Mouse (Mus musculus) myocyte (in vitro differentiated cells): ENCODE measurements at regions not wholly inside any gene's neighbourhood (a gene's known extent, or its start where the extent isn't known, plus 50 kb on each side); places are given as distances from the start of the nearest gene placed in this dataset.

Source experiments
- H3K27me3 ChIP-seq: one replicate; pipeline ENCODE4 v1.6.1; 2011; ENCODE audit not compliant: control insufficient read depth, insufficient read depth, insufficient read length
- H3K36me3 ChIP-seq: one replicate; pipeline ENCODE4 v1.6.1; 2011; ENCODE audit not compliant: control insufficient read depth, insufficient read depth
- H3K4me2 ChIP-seq: one replicate; pipeline ENCODE4 v1.6.1; 2011; ENCODE audit warnings: low read depth, control low read depth
- H3K4me3 ChIP-seq: one replicate; pipeline ENCODE4 v1.5.1; 2011; ENCODE audit warnings: mild to moderate bottlenecking, control low read depth, moderate library complexity
- H3K79me2 ChIP-seq: one replicate; pipeline ENCODE4 v1.6.1; 2011; ENCODE audit not compliant: control insufficient read depth, insufficient read depth
- H3ac ChIP-seq: one replicate; pipeline ENCODE4 v1.6.1; 2011; ENCODE audit not compliant: control insufficient read depth, insufficient read length
- CEBPB ChIP-seq: IDR thresholded peaks from 2 replicates; pipeline ENCODE4 v1.6.1; 2011; ENCODE audit warnings: mild to moderate bottlenecking, moderate library complexity; ENCODE audit not compliant: poor library complexity, insufficient read depth, severe bottlenecking
- E2F4 ChIP-seq: IDR thresholded peaks from one replicate; pipeline ENCODE4 v1.6.1; 2011; ENCODE audit warnings: mild to moderate bottlenecking, control low read depth, moderate library complexity; ENCODE audit not compliant: insufficient read depth
- MAX ChIP-seq: IDR thresholded peaks from one replicate; pipeline ENCODE4 v1.6.1; 2011; ENCODE audit warnings: low read depth, mild to moderate bottlenecking, control low read depth
- MYOD1 ChIP-seq, 3 experiments: IDR thresholded peaks; one replicate each; pipeline ENCODE4 v1.6.1; 2011; ENCODE audit warnings: control low read depth in 2 of 3, low read depth in 2 of 3, mild to moderate bottlenecking in 2 of 3, moderate library complexity in 1 of 3; ENCODE audit not compliant: insufficient read length in 2 of 3, control insufficient read depth in 1 of 3
- MYOG ChIP-seq, 3 experiments: IDR thresholded peaks; one replicate each; pipeline ENCODE4 v1.6.1; 2011; ENCODE audit warnings: control low read depth in 2 of 3, low read depth in 2 of 3, mild to moderate bottlenecking in 2 of 3; ENCODE audit not compliant: insufficient read length in 2 of 3, control insufficient read depth in 1 of 3, insufficient read depth in 1 of 3
- POLR2A ChIP-seq: IDR thresholded peaks from one replicate; pipeline ENCODE4 v1.6.1; 2011; ENCODE audit warnings: low read depth, mild to moderate bottlenecking, control low read depth, moderate library complexity; ENCODE audit not compliant: insufficient read length
- POLR2AphosphoS2 ChIP-seq: IDR thresholded peaks from one replicate; pipeline ENCODE4 v1.6.1; 2011; ENCODE audit warnings: low read depth, control low read depth; ENCODE audit not compliant: insufficient read length
- REST ChIP-seq: IDR thresholded peaks from one replicate; pipeline ENCODE4 v1.6.1; 2011; ENCODE audit warnings: mild to moderate bottlenecking, control low read depth, moderate library complexity; ENCODE audit not compliant: insufficient read depth, insufficient read length
- SRF ChIP-seq: IDR thresholded peaks from one replicate; pipeline ENCODE4 v1.6.1; 2011; ENCODE audit warnings: low read depth; ENCODE audit not compliant: control insufficient read depth, insufficient read length
- TCF12 ChIP-seq: IDR thresholded peaks from one replicate; pipeline ENCODE4 v1.6.1; 2011; ENCODE audit warnings: mild to moderate bottlenecking, control low read depth; ENCODE audit not compliant: poor library complexity, insufficient read depth, severe bottlenecking
- TCF3 ChIP-seq: IDR thresholded peaks from one replicate; pipeline ENCODE4 v1.6.1; 2011; ENCODE audit warnings: low read depth, control low read depth; ENCODE audit not compliant: insufficient read length
- USF1 ChIP-seq: IDR thresholded peaks from one replicate; pipeline ENCODE4 v1.6.1; 2011; ENCODE audit warnings: low read depth, mild to moderate bottlenecking, control low read depth, moderate library complexity

GRCm38 (mm10) chr16:78877941-78878340 lies 52.8 kb upstream of the Chodl start:
- no peak overlapping the region for H3K4me3 ChIP-seq
- H3K4me2 ChIP-seq = no peak overlapping the region
- no peaks in the 10 kb centered on the region for H3K27me3 ChIP-seq
- H3ac ChIP-seq = no peak overlapping the region
- no peaks in the 10 kb centered on the region for H3K79me2 ChIP-seq
- no peaks in the 10 kb centered on the region for H3K36me3 ChIP-seq
- TF ChIP-seq TCF3 (no peak), MAX (no peak), MYOG (IDR thresholded peaks at IDR 0.05; ENCODE audit: control insufficient read depth in 1 of 3, insufficient read depth in 1 of 3, insufficient read length in 2 of 3, low read depth in 2 of 3) (no peak), CEBPB (no peak), POLR2AphosphoS2 (no peak), MYOD1 (IDR thresholded peaks at IDR 0.05; ENCODE audit: control insufficient read depth in 1 of 3, insufficient read length in 2 of 3, low read depth in 2 of 3) (no peak), POLR2A (no peak), TCF12 (no peak), E2F4 (no peak), SRF (no peak), USF1 (no peak), REST (no peak)

GRCm38 (mm10) chr16:78859006-78859405 lies 71.7 kb upstream of the Chodl start:
- TF ChIP-seq TCF12 (no peak), TCF3 (no peak), SRF (no peak), USF1 (no peak), POLR2A (no peak), MYOD1 (IDR thresholded peaks at IDR 0.05; ENCODE audit: control insufficient read depth in 1 of 3, insufficient read length in 2 of 3, low read depth in 2 of 3) (no peak)
- Histone ChIP-seq H3K79me2 (no peaks in the 10 kb centered on the region), H3ac (no peak overlapping the region), H3K4me3 (no peak overlapping the region), H3K36me3 (no peaks in the 10 kb centered on the region), H3K27me3 (no peaks in the 10 kb centered on the region), H3K4me2 (no peak overlapping the region)

DNA sequence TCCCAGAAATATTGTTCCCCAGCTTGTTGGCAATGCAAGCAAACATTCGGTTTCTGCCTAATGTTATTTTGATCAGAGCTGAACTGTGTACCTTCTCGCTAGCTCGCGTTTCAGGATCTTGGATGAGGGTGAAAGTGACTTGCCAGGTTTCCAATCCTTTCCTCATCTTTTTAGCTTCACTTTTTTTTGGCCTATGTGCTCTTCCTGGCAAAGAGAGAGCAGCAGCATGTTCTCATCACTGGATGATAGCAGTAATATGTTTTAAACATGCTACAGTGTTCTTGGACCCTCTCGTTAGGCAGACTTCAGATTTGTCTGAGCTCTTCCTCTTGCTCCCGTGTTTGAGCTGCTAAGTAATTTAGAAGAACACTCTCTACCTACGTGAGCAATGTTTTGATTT lies 99.8 kb upstream of the Chodl start:
- H3K4me3 ChIP-seq = no peak overlapping the region
- no peaks in the 10 kb centered on the region for H3K27me3 ChIP-seq
- H3K79me2 ChIP-seq = no peaks in the 10 kb centered on the region
- H3K36me3 ChIP-seq = no peaks in the 10 kb centered on the region
- no peak overlapping the region for H3ac ChIP-seq
- TF ChIP-seq MYOG (IDR thresholded peaks at IDR 0.05; ENCODE audit: control insufficient read depth in 1 of 3, insufficient read depth in 1 of 3, insufficient read length in 2 of 3, low read depth in 2 of 3) = no peak
- TF ChIP-seq USF1 = no peak
- TF ChIP-seq E2F4 = no peak
- TF ChIP-seq POLR2A = no peak
- TF ChIP-seq TCF12 = no peak
- TF ChIP-seq MYOD1 (IDR thresholded peaks at IDR 0.05; ENCODE audit: control insufficient read depth in 1 of 3, insufficient read length in 2 of 3, low read depth in 2 of 3) = no peak
- TF ChIP-seq MAX = no peak
- TF ChIP-seq POLR2AphosphoS2 = no peak
- TF ChIP-seq SRF = no peak
- no peak for TF ChIP-seq REST
- no peak for TF ChIP-seq CEBPB
- no peak for TF ChIP-seq TCF3
- H3K4me2 ChIP-seq = no peak overlapping the region

- no peak for TF ChIP-seq MYOG (IDR thresholded peaks at IDR 0.05; ENCODE audit: control insufficient read depth in 1 of 3, insufficient read depth in 1 of 3, insufficient read length in 2 of 3, low read depth in 2 of 3)
- no peak for TF ChIP-seq E2F4
- TF ChIP-seq TCF3 = no peak
- no peak for TF ChIP-seq CEBPB
- TF ChIP-seq SRF = no peak
- no peak for TF ChIP-seq TCF12
- TF ChIP-seq POLR2AphosphoS2 = no peak
- Histone ChIP-seq H3K4me3 (no peak overlapping the region), H3K36me3 (no peaks in the 10 kb centered on the region), H3K4me2 (no peak overlapping the region), H3K79me2 (no peaks in the 10 kb centered on the region), H3ac (no peak overlapping the region), H3K27me3 (no peaks in the 10 kb centered on the region)
Measured at GRCm38 (mm10) chr16:78827739-78828138, 103.0 kb upstream of the Chodl start.

- no peak overlapping the region for H3K4me2 ChIP-seq
- no peak overlapping the region for H3ac ChIP-seq
- H3K79me2 ChIP-seq = no peaks in the 10 kb centered on the region
- TF ChIP-seq POLR2AphosphoS2 = no peak
- no peak for TF ChIP-seq USF1
- TF ChIP-seq MYOG (IDR thresholded peaks at IDR 0.05; ENCODE audit: control insufficient read depth in 1 of 3, insufficient read depth in 1 of 3, insufficient read length in 2 of 3, low read depth in 2 of 3) = no peak
- TF ChIP-seq TCF3 = no peak
- no peak for TF ChIP-seq REST
- no peak for TF ChIP-seq TCF12
- TF ChIP-seq MAX = no peak
- TF ChIP-seq SRF = no peak
- TF ChIP-seq POLR2A = no peak
- TF ChIP-seq CEBPB = no peak
- TF ChIP-seq MYOD1 (IDR thresholded peaks at IDR 0.05; ENCODE audit: control insufficient read depth in 1 of 3, insufficient read length in 2 of 3, low read depth in 2 of 3) = no peak
- no peak for TF ChIP-seq E2F4
- H3K36me3 ChIP-seq = no peaks in the 10 kb centered on the region
- no peak overlapping the region for H3K4me3 ChIP-seq
- no peaks in the 10 kb centered on the region for H3K27me3 ChIP-seq
Measured at GRCm38 (mm10) chr16:78790064-78790463, 140.7 kb upstream of the Chodl start.
